Mouse (Mus musculus): Measurements from ENCODE around the gene Gm38100.

- TF ChIP-seq CTCF (IDR thresholded peaks at IDR 0.05; ENCODE audit: borderline replicate concordance, insufficient read depth, low read length) (no peak), POLR2A (IDR thresholded peaks at IDR 0.05; ENCODE audit: low read depth, low read length) (no peak)
These were observed 8.1 kb upstream of the Gm38100 start for GRCm38 (mm10) chr1:175912038-175912437.
